Mouse (Mus musculus): Measurements from ENCODE around the gene Supt5. TPM values are rescaled to one million over a fixed set of nuclear protein-coding genes. Genes with fewer than 3 reads are reported as not detected.
A peak's percentile ranks its signal among the peaks of the same experiment; 100 is the strongest.

Supt5 gene
- polyA plus RNA-seq, 1 experiment from 2014 or later, result 90.7 TPM

- Histone ChIP-seq H3K4me3 (no peak overlapping the region), H3K36me3 (peaks cover 57% of the 10 kb centered on the region)
- 93% methylated on average over 3 of the region's 3 CpGs for WGBS
These were observed 16.7 kb upstream of the Supt5 start for GRCm38 (mm10) chr7:28355221-28355620.

GRCm38 (mm10) chr7:28354596-28354995 is 16.1 kb upstream of the Supt5 start:
- Histone ChIP-seq H3K4me1 (peaks cover 48% of the 10 kb centered on the region), H3K27ac (no peak overlapping the region), H3K27me3 (ENCODE audit: insufficient read depth, poor library complexity, severe bottlenecking) (no peaks in the 10 kb centered on the region), H3K36me3 (peaks cover 51% of the 10 kb centered on the region), H3K9me3 (no peaks in the 10 kb centered on the region), H3K4me3 (no peak overlapping the region)
- no peak for DNase-seq (ENCODE audit: low spot score)
- 92% methylated on average over 3 of the region's 3 CpGs for WGBS

More at GRCm38 (mm10) chr7:28355221-28355620, 16.7 kb upstream of the Supt5 start:
- Histone ChIP-seq H3K27me3 (ENCODE audit: insufficient read depth, poor library complexity, severe bottlenecking) (no peaks in the 10 kb centered on the region), H3K27ac (no peak overlapping the region), H3K9me3 (no peaks in the 10 kb centered on the region), H3K4me1 (peaks cover 47% of the 10 kb centered on the region)
- no peak for DNase-seq (ENCODE audit: low spot score)

- no peaks in the 10 kb centered on the region for H3K27me3 ChIP-seq (ENCODE audit: insufficient read depth, poor library complexity, severe bottlenecking)
- H3K27ac ChIP-seq, result no peak overlapping the region
- no peak for DNase-seq (ENCODE audit: low spot score)
- WGBS, result 85% methylated on average over 3 of the region's 3 CpGs
- H3K4me1 ChIP-seq, result peaks cover 49% of the 10 kb centered on the region
- H3K9me3 ChIP-seq, result no peaks in the 10 kb centered on the region
- peaks cover 46% of the 10 kb centered on the region for H3K36me3 ChIP-seq
- no peak overlapping the region for H3K4me3 ChIP-seq
These were observed 15.6 kb upstream of the Supt5 start for GRCm38 (mm10) chr7:28354113-28354581.

GRCm38 (mm10) chr7:28353267-28353666 is 14.7 kb upstream of the Supt5 start:
- no peaks in the 10 kb centered on the region for H3K9me3 ChIP-seq
- H3K27me3 ChIP-seq (ENCODE audit: insufficient read depth, poor library complexity, severe bottlenecking), result no peaks in the 10 kb centered on the region
- H3K27ac ChIP-seq, result no peak overlapping the region
- no peak for DNase-seq (ENCODE audit: low spot score)
- WGBS, result 94% methylated on average over 2 of the region's 2 CpGs
- no peak overlapping the region for H3K4me3 ChIP-seq
- peaks cover 40% of the 10 kb centered on the region for H3K4me1 ChIP-seq
- peaks cover 39% of the 10 kb centered on the region for H3K36me3 ChIP-seq

- no peak for DNase-seq (ENCODE audit: low spot score)
- peaks cover 25% of the 10 kb centered on the region for H3K4me1 ChIP-seq
- no peaks in the 10 kb centered on the region for H3K9me3 ChIP-seq
- 42% methylated on average over 4 of the region's 4 CpGs for WGBS
- peak overlapping the region; percentile 97 for H3K27ac ChIP-seq
- no peaks in the 10 kb centered on the region for H3K27me3 ChIP-seq (ENCODE audit: insufficient read depth, poor library complexity, severe bottlenecking)
- H3K4me3 ChIP-seq, result peak overlapping the region; percentile 89
- peaks cover 39% of the 10 kb centered on the region for H3K36me3 ChIP-seq
These were observed 13.2 kb upstream of the Supt5 start for GRCm38 (mm10) chr7:28351676-28352191.

- H3K27me3 ChIP-seq (ENCODE audit: insufficient read depth, poor library complexity, severe bottlenecking), result no peaks in the 10 kb centered on the region
- H3K4me1 ChIP-seq, result peaks cover 18% of the 10 kb centered on the region
- peak within 1 kb of the TSS; percentile 97 for H3K27ac ChIP-seq
- H3K9me3 ChIP-seq, result no peaks in the 10 kb centered on the region
- DNase-seq (ENCODE audit: low spot score), result peak; percentile 99
- WGBS, result under 1% methylated on average over 50 of the region's 50 CpGs
- peaks cover 38% of the 10 kb centered on the region for H3K36me3 ChIP-seq
- peak within 1 kb of the TSS; percentile 89 for H3K4me3 ChIP-seq
These were observed 11.8 kb upstream of the Supt5 start, which contains the start of gene Rps16 for GRCm38 (mm10) chr7:28350155-28350883. Gene Rps16 (plus strand): TSS chr7:28350652.

GRCm38 (mm10) chr7:28348601-28349000 is 10.1 kb upstream of the Supt5 start:
- no peaks in the 10 kb centered on the region for H3K27me3 ChIP-seq (ENCODE audit: insufficient read depth, poor library complexity, severe bottlenecking)
- H3K27ac ChIP-seq, result no peak overlapping the region
- WGBS, result 81% methylated on average over 7 of the region's 7 CpGs
- DNase-seq (ENCODE audit: low spot score), result no peak
- no peak overlapping the region for H3K4me3 ChIP-seq
- peaks cover 18% of the 10 kb centered on the region for H3K4me1 ChIP-seq
- H3K9me3 ChIP-seq, result no peaks in the 10 kb centered on the region
- H3K36me3 ChIP-seq, result peaks cover 22% of the 10 kb centered on the region

- peaks cover 18% of the 10 kb centered on the region for H3K4me1 ChIP-seq
- peaks cover 14% of the 10 kb centered on the region for H3K36me3 ChIP-seq
- no peak overlapping the region for H3K4me3 ChIP-seq
- 84% methylated on average over 3 of the region's 3 CpGs for WGBS
- H3K9me3 ChIP-seq, result no peaks in the 10 kb centered on the region
- no peak for DNase-seq (ENCODE audit: low spot score)
- H3K27ac ChIP-seq, result no peak overlapping the region
- H3K27me3 ChIP-seq (ENCODE audit: insufficient read depth, poor library complexity, severe bottlenecking), result no peaks in the 10 kb centered on the region
These were observed 9.2 kb upstream of the Supt5 start for GRCm38 (mm10) chr7:28347746-28348145.

GRCm38 (mm10) chr7:28344637-28345036 is 6.1 kb upstream of the Supt5 start:
- Histone ChIP-seq H3K36me3 (no peaks in the 10 kb centered on the region), H3K9me3 (no peaks in the 10 kb centered on the region), H3K4me1 (peaks cover 9% of the 10 kb centered on the region), H3K27me3 (ENCODE audit: insufficient read depth, poor library complexity, severe bottlenecking) (no peaks in the 10 kb centered on the region), H3K27ac (no peak overlapping the region), H3K4me3 (no peak overlapping the region)
- 10% methylated on average over 4 of the region's 4 CpGs for WGBS
- DNase-seq (ENCODE audit: low spot score), result no peak

- no peak for DNase-seq (ENCODE audit: low spot score)
- Histone ChIP-seq H3K27me3 (ENCODE audit: insufficient read depth, poor library complexity, severe bottlenecking) (no peaks in the 10 kb centered on the region), H3K4me3 (no peak overlapping the region), H3K36me3 (no peaks in the 10 kb centered on the region), H3K27ac (peak overlapping the region; percentile 19; the same call in 1 of the 2 replicates), H3K9me3 (no peaks in the 10 kb centered on the region), H3K4me1 (peaks cover 19% of the 10 kb centered on the region)
- 45% methylated on average over 7 of the region's 7 CpGs for WGBS
These were observed 2.8 kb upstream of the Supt5 start for GRCm38 (mm10) chr7:28341381-28341780.

GRCm38 (mm10) chr7:28339213-28339917 is 819 bp upstream of the Supt5 start:
- peaks cover 25% of the 10 kb centered on the region for H3K4me1 ChIP-seq
- peaks cover 12% of the 10 kb centered on the region; the same call in 1 of the 2 replicates for H3K36me3 ChIP-seq
- no peak for DNase-seq (ENCODE audit: low spot score)
- H3K4me3 ChIP-seq, result peak overlapping the region; percentile 84
- H3K27me3 ChIP-seq (ENCODE audit: insufficient read depth, poor library complexity, severe bottlenecking), result no peaks in the 10 kb centered on the region
- no peaks in the 10 kb centered on the region for H3K9me3 ChIP-seq
- 76% methylated on average over 19 of the region's 19 CpGs for WGBS
- H3K27ac ChIP-seq, result peak overlapping the region; percentile 95

GRCm38 (mm10) chr7:28335471-28335870 is 3.1 kb downstream of the Supt5 start:
- Histone ChIP-seq H3K4me1 (peaks cover 18% of the 10 kb centered on the region), H3K27ac (no peak overlapping the region), H3K9me3 (no peaks in the 10 kb centered on the region), H3K27me3 (ENCODE audit: insufficient read depth, poor library complexity, severe bottlenecking) (no peaks in the 10 kb centered on the region), H3K4me3 (no peak overlapping the region), H3K36me3 (peaks cover 38% of the 10 kb centered on the region)
- WGBS, result 93% methylated on average over 2 of the region's 2 CpGs
- no peak for DNase-seq (ENCODE audit: low spot score)

- WGBS, result 90% methylated on average over 4 of the region's 4 CpGs
- no peak overlapping the region for H3K27ac ChIP-seq
- peaks cover 47% of the 10 kb centered on the region for H3K36me3 ChIP-seq
- H3K9me3 ChIP-seq, result no peaks in the 10 kb centered on the region
- H3K4me3 ChIP-seq, result no peak overlapping the region
- H3K27me3 ChIP-seq (ENCODE audit: insufficient read depth, poor library complexity, severe bottlenecking), result no peaks in the 10 kb centered on the region
- DNase-seq (ENCODE audit: low spot score), result no peak
- peaks cover 18% of the 10 kb centered on the region for H3K4me1 ChIP-seq
These were observed 4.0 kb downstream of the Supt5 start for GRCm38 (mm10) chr7:28334534-28334933.
